Mouse (Mus musculus) intestine, postnatal 0 days (tissue): ENCODE results near the gene Tspan2. TPM values are rescaled to one million over a fixed set of nuclear protein-coding genes. Genes with fewer than 3 reads are reported as not detected.

ENCODE experiments used
- ATAC-seq: fragments of 200-750 bp; cut with Nextera tagmentation; 2 replicates; pipeline ENCODE4 v1.8.0; 2017; ENCODE audit warnings: mild to moderate bottlenecking, moderate TSS enrichment, moderate library complexity
- H3K27ac ChIP-seq: fragments of 300-500 bp; sonication (generic); 2 replicates; pipeline ENCODE4 v1.5.1; 2014; ENCODE audit warnings: mild to moderate bottlenecking, low read depth, low read length, moderate library complexity
- H3K27me3 ChIP-seq: fragments of 300-500 bp; sonication (generic); replicated peaks from 2 replicates; pipeline ENCODE4 v1.6.1; 2014; ENCODE audit warnings: low read length, mixed read lengths; ENCODE audit not compliant: control insufficient read depth, insufficient read depth
- H3K36me3 ChIP-seq: fragments of 300-500 bp; sonication (generic); 2 replicates; pipeline ENCODE4 v1.6.1; 2014; ENCODE audit warnings: mild to moderate bottlenecking, moderate library complexity; ENCODE audit not compliant: control insufficient read depth, insufficient read depth
- H3K4me1 ChIP-seq: fragments of 300-500 bp; sonication (generic); replicated peaks from 2 replicates; pipeline ENCODE4 v1.6.1; 2014; ENCODE audit warnings: antibody characterized with exemption, low read length, mixed read lengths; ENCODE audit not compliant: control insufficient read depth, insufficient read depth
- H3K4me2 ChIP-seq: fragments of 300-500 bp; sonication (generic); replicated peaks from 2 replicates; pipeline ENCODE4 v1.6.1; 2014; ENCODE audit warnings: low read depth, mild to moderate bottlenecking, moderate library complexity
- H3K4me3 ChIP-seq: fragments of 300-500 bp; sonication (generic); 2 replicates; pipeline ENCODE4 v1.5.1; 2014; ENCODE audit warnings: low read depth, low read length
- H3K9ac ChIP-seq: fragments of 300-500 bp; sonication (generic); 2 replicates; pipeline ENCODE4 v1.6.1; 2014; ENCODE audit warnings: mild to moderate bottlenecking, low read depth, low read length
- H3K9me3 ChIP-seq: fragments of 300-500 bp; sonication (generic); 2 replicates; pipeline ENCODE4 v1.6.1; 2016; ENCODE audit warnings: mixed run types; ENCODE audit not compliant: control insufficient read depth
- CTCF ChIP-seq: sonication (generic); IDR thresholded peaks from 2 replicates; pipeline ENCODE4 v1.5.1; 2016; ENCODE audit warnings: low read depth, mild to moderate bottlenecking, control low read depth, antibody characterized with exemption, moderate library complexity
- WGBS: fragments of 180-500 bp; shearing (Covaris S2); extraction: QIAGEN DNeasy Blood & Tissue Kit; methylation state at CpG from one replicate; pipeline ENCODE4 v1.1.7; 2014; 5-methylcytosine and 5-hydroxymethylcytosine counted together
- polyA plus RNA-seq: library from polyadenylated mRNA; unstranded; fragments of >200 nt; fragmentation: Nextera tagmentation; extraction: Ambion mirVana; gene quantifications from 2 replicates; pipeline ENCODE4 v1.2.1, GENCODE M21; 2015

The Tspan2 gene
- 12.0 and 12.6 TPM in 2 replicates for polyA plus RNA-seq

GRCm38 (mm10) chr3:102734313-102735030 lies at the start of gene Tspan2:
TSS of gene Tspan2 (plus strand) at chr3:102734529.
- Histone ChIP-seq H3K9ac (peak within 1 kb of the TSS; percentile 49), H3K27ac (peak within 1 kb of the TSS; percentile 52), H3K36me3 (no peaks in the 10 kb centered on the region), H3K9me3 (no peaks in the 10 kb centered on the region), H3K4me1 (no peaks in the 10 kb centered on the region), H3K4me2 (peak within 1 kb of the TSS; percentile 96), H3K4me3 (peak within 1 kb of the TSS; percentile 60), H3K27me3 (peaks cover 4% of the 10 kb centered on the region)
- peak; percentile 67 for ATAC-seq
- no peak for TF ChIP-seq CTCF
- 1% methylated on average over 52 of the region's 54 CpGs for WGBS

- H3K27ac ChIP-seq, result no peak overlapping the region
- no peak for ATAC-seq
- H3K9ac ChIP-seq, result no peak overlapping the region
- no peak overlapping the region for H3K4me3 ChIP-seq
- TF ChIP-seq CTCF, result no peak
- H3K4me1 ChIP-seq, result no peaks in the 10 kb centered on the region
- H3K9me3 ChIP-seq, result no peaks in the 10 kb centered on the region
- H3K4me2 ChIP-seq, result no peak overlapping the region
- H3K27me3 ChIP-seq, result no peaks in the 10 kb centered on the region
- no peaks in the 10 kb centered on the region for H3K36me3 ChIP-seq
- WGBS, result 88% methylated on average over 5 of the region's 5 CpGs
Measured at GRCm38 (mm10) chr3:102686861-102687260, 47.5 kb upstream of the Tspan2 start.

GRCm38 (mm10) chr3:102687852-102688251 lies 46.5 kb upstream of the Tspan2 start:
- ATAC-seq, result no peak
- H3K27ac ChIP-seq, result no peak overlapping the region
- no peak overlapping the region for H3K4me3 ChIP-seq
- no peaks in the 10 kb centered on the region for H3K27me3 ChIP-seq
- H3K36me3 ChIP-seq, result no peaks in the 10 kb centered on the region
- H3K4me2 ChIP-seq, result no peak overlapping the region
- 64% methylated on average over 8 of the region's 8 CpGs for WGBS
- H3K9ac ChIP-seq, result no peak overlapping the region
- H3K9me3 ChIP-seq, result no peaks in the 10 kb centered on the region
- no peak for TF ChIP-seq CTCF
- H3K4me1 ChIP-seq, result no peaks in the 10 kb centered on the region

DNA sequence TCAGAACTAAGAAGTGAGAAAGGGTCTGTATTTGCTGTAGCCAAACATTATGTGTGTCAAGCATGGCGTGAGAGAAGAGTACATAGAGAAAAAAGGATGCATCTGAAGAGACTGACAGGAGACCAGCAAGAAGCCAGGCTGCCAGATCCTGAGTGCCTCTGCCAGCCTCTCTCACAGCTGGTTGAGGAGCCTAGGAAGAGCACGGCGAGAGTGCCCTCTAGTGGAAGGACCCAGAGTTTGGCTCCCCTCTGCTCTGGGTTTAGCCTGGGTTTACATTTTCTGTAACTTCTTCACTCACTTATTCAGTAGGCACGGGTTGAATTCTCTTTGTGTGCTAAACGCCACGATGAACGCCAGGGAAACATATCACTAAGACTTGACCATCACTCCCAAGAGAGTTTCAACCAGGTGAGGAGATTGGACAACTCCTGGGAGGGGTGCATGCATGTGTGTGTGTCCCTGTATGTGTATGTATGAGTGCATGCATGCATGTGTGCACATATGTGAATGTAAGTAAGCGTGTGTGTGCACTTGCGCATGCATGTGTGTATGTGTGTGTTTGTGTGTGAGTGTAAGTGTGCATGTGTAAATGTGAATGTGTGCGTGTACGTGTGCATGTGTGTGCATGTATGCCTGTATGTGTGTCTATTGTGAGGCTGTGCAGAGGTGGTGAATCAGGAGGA lies 42.4 kb upstream of the Tspan2 start:
- Histone ChIP-seq H3K4me3 (no peak overlapping the region), H3K27ac (no peak overlapping the region), H3K27me3 (no peaks in the 10 kb centered on the region), H3K36me3 (no peaks in the 10 kb centered on the region), H3K9ac (no peak overlapping the region), H3K4me2 (no peak overlapping the region), H3K4me1 (no peaks in the 10 kb centered on the region), H3K9me3 (no peaks in the 10 kb centered on the region)
- ATAC-seq, result no peak
- peak; percentile 94 for TF ChIP-seq CTCF
- 42% methylated on average over 11 of the region's 11 CpGs for WGBS

- TF ChIP-seq CTCF, result no peak
- Histone ChIP-seq H3K9ac (no peak overlapping the region), H3K27ac (no peak overlapping the region), H3K27me3 (no peaks in the 10 kb centered on the region), H3K4me3 (no peak overlapping the region), H3K4me2 (no peak overlapping the region), H3K9me3 (no peaks in the 10 kb centered on the region), H3K36me3 (no peaks in the 10 kb centered on the region), H3K4me1 (no peaks in the 10 kb centered on the region)
- ATAC-seq, result no peak
- WGBS, result 61% methylated on average over 7 of the region's 7 CpGs
Measured at GRCm38 (mm10) chr3:102692758-102693325, 41.5 kb upstream of the Tspan2 start.

- WGBS, result 65% methylated on average over 2 of the region's 2 CpGs
- Histone ChIP-seq H3K9me3 (no peaks in the 10 kb centered on the region), H3K4me3 (no peak overlapping the region), H3K4me2 (no peak overlapping the region), H3K4me1 (0 out of 2 replicates have a peak, but pooled peaks cover 4% of the 10 kb centered on the region), H3K27me3 (no peaks in the 10 kb centered on the region), H3K9ac (no peak overlapping the region), H3K36me3 (no peaks in the 10 kb centered on the region), H3K27ac (no peak overlapping the region)
- no peak for ATAC-seq
- no peak for TF ChIP-seq CTCF
Measured at GRCm38 (mm10) chr3:102698127-102698526, 36.2 kb upstream of the Tspan2 start.
